Mouse (Mus musculus): Measurements from ENCODE around the gene Medag. TPM values are rescaled to one million over a fixed set of nuclear protein-coding genes. Genes with fewer than 3 reads are reported as not detected.
A peak's percentile ranks its signal among the peaks of the same experiment; 100 is the strongest.

Gene Medag
- polyA plus RNA-seq, 1 experiment from 2014 or later, result 0.49 TPM

DNA sequence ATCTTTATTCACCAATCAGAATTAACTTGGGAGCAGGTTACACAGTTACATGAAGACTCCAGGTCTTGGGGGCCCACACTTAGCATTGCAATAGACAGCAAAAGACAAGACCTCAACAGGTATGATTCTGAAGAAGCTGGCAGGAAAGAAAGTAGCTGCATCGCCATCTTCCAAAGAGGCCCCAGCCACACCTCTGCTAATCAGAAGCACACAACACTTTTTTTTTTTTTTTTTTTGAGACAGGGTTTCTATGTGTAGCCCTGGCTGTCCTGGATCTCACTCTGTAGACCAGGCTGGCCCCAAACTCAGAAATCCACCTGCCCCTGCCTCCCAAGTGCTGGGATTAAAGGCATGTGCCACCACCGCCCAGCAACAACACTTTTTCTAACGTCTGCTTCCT is 15.0 kb downstream of the Medag start:
- Histone ChIP-seq H3K4me2 (replicated peaks; ENCODE audit: low read depth, low read length) (no peak overlapping the region), H3K27me3 (ENCODE audit: insufficient read depth, low read length) (no peaks in the 10 kb centered on the region), H3K4me1 (ENCODE audit: insufficient read depth, low read length) (peaks cover 13% of the 10 kb centered on the region; the same call in 1 of the 2 replicates), H3K27ac (ENCODE audit: low read length) (no peak overlapping the region), H3K9ac (replicated peaks; ENCODE audit: low read length) (no peak overlapping the region), H3K9me3 (ENCODE audit: low read length) (no peaks in the 10 kb centered on the region), H3K4me3 (ENCODE audit: low read length) (no peak overlapping the region), H3K36me3 (ENCODE audit: insufficient read depth, low read length) (no peaks in the 10 kb centered on the region)
- no peak for ATAC-seq (ENCODE audit: low FRiP score, low TSS enrichment)
- WGBS, result 92% methylated on average over 3 of the region's 3 CpGs

DNA sequence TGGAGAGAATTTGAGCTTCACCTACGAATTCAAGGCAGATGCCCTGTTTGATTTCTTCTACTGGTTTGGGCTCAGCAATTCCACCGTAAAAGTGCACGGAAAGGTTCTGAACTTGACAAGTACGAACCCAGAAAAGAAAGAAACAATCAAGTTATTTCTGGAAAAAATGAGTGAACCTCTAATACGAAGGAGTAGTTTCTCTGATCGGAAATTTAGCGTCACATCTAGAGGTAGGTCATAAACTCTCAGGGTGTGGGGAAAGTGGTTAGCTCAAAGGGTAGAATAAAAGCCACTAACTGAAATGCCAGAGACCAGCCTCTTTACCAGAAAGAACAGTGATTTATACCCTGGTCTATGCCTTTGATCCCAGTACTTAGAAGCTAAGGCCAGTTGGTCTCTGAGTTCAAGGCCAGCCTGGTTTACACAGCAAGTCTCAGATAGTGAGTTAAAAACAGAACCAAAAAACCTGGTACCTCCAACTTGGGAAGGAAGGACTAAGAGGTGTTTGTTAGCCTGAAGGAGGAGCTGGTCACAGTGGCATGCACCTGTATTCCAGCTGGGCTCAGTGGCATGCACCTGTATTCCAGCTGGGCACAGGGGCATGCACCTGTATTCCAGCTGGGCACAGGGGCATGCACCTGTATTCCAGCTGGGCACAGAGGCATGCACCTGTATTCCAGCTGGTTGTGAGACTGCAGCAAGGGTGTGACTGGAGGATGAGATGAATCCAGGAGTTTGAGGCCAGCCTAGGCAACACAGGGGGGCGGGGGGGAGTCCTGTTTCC is 15.9 kb downstream of the Medag start:
- Histone ChIP-seq H3K27ac (ENCODE audit: low read length) (no peak overlapping the region), H3K27me3 (ENCODE audit: insufficient read depth, low read length) (no peaks in the 10 kb centered on the region), H3K4me3 (ENCODE audit: low read length) (no peak overlapping the region), H3K4me2 (replicated peaks; ENCODE audit: low read depth, low read length) (no peak overlapping the region), H3K4me1 (ENCODE audit: insufficient read depth, low read length) (peaks cover 13% of the 10 kb centered on the region; the same call in 1 of the 2 replicates), H3K36me3 (ENCODE audit: insufficient read depth, low read length) (no peaks in the 10 kb centered on the region), H3K9ac (replicated peaks; ENCODE audit: low read length) (no peak overlapping the region), H3K9me3 (ENCODE audit: low read length) (no peaks in the 10 kb centered on the region)
- WGBS, result 91% methylated on average over 8 of the region's 8 CpGs
- no peak for ATAC-seq (ENCODE audit: low FRiP score, low TSS enrichment)

DNA sequence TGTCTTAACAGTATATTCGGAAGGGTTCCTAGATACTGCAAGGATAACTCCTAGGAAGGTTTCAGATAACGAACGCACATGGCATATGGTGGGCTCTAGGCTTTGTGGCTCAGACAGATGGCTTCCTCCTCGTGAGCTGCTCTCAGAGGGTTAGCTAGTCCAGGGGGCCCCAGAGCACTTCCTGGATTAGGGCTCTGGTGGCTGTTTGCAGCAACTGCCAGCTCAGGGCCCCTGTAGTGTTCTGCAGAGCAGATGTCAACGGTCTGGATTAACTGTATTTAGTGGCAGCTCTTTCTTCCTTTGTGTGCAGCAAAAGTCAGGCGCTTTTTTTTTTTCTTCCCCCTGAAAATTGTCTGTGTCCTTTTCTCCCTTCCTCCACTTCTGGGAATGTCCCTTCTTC is 16.8 kb downstream of the Medag start:
- Histone ChIP-seq H3K27me3 (ENCODE audit: insufficient read depth, low read length) (no peaks in the 10 kb centered on the region), H3K4me1 (ENCODE audit: insufficient read depth, low read length) (peaks cover 13% of the 10 kb centered on the region; the same call in 1 of the 2 replicates), H3K9me3 (ENCODE audit: low read length) (no peaks in the 10 kb centered on the region), H3K27ac (ENCODE audit: low read length) (peak overlapping the region; percentile 39; the same call in 1 of the 2 replicates), H3K9ac (replicated peaks; ENCODE audit: low read length) (no peak overlapping the region), H3K4me3 (ENCODE audit: low read length) (no peak overlapping the region), H3K4me2 (replicated peaks; ENCODE audit: low read depth, low read length) (0 out of 2 replicates have a peak overlapping the region, but pooled peaks have one; percentile 1), H3K36me3 (ENCODE audit: insufficient read depth, low read length) (no peaks in the 10 kb centered on the region)
- ATAC-seq (ENCODE audit: low FRiP score, low TSS enrichment), result peak; percentile 51; the same call in 1 of the 2 replicates
- WGBS, result 10% methylated on average over 6 of the region's 6 CpGs

DNA sequence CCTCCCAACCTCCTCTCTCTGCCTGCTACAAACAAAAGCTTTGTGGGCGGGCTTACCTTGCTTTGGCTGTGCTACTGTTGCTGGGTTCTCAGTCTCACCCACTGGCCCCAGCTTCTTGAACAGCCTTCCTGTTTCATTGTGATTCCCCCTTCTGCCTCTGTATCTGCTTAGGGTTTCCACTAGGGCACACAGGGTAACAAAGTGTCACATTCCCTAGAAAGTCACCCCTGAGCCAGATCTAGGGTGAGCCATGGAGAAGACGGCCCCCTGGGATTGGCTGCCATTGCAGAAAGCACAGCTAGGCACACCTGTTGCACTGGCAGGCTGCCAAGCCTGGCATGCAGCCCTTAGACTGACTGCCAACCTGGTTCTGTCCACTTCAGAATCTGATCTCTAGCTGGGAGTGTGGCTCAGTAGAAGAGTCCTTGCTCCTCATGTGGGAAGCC is 17.3 kb downstream of the Medag start:
- ATAC-seq (ENCODE audit: low FRiP score, low TSS enrichment), result peak; percentile 59
- whole genome bisulfite sequencing, result 58% methylated on average over 2 of the region's 2 CpGs
- H3K9ac ChIP-seq (replicated peaks; ENCODE audit: low read length), result no peak overlapping the region
- H3K27me3 ChIP-seq (ENCODE audit: insufficient read depth, low read length), result no peaks in the 10 kb centered on the region
- H3K4me1 ChIP-seq (ENCODE audit: insufficient read depth, low read length), result peaks cover 13% of the 10 kb centered on the region; the same call in 1 of the 2 replicates
- H3K9me3 ChIP-seq (ENCODE audit: low read length), result no peaks in the 10 kb centered on the region
- no peaks in the 10 kb centered on the region for H3K36me3 ChIP-seq (ENCODE audit: insufficient read depth, low read length)
- H3K4me3 ChIP-seq (ENCODE audit: low read length), result no peak overlapping the region
- H3K4me2 ChIP-seq (replicated peaks; ENCODE audit: low read depth, low read length), result no peak overlapping the region
- H3K27ac ChIP-seq (ENCODE audit: low read length), result peak overlapping the region; percentile 39; the same call in 1 of the 2 replicates

DNA sequence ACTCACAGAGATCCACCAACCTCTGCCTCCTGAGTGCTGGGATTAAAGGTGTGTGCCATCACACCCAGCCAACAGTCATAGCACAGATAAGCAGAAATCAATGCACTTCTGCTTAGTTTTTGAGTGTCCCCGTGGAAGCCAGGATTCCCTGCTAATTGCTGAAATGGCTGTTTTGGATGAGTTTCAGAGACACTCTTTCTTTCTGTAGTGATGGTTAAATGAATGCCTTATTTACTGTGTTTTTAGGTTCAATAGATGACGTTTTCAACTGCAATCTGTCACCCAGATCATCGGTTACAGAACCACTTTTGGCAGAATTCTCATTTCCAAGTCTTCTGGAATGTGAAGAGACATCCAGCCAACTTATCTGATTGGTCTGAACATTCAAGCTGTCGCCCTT is 18.0 kb downstream of the Medag start:
- no peak overlapping the region for H3K4me3 ChIP-seq (ENCODE audit: low read length)
- no peak overlapping the region for H3K27ac ChIP-seq (ENCODE audit: low read length)
- H3K9me3 ChIP-seq (ENCODE audit: low read length), result no peaks in the 10 kb centered on the region
- WGBS, result 84% methylated on average over 4 of the region's 4 CpGs
- H3K36me3 ChIP-seq (ENCODE audit: insufficient read depth, low read length), result no peaks in the 10 kb centered on the region
- H3K9ac ChIP-seq (replicated peaks; ENCODE audit: low read length), result no peak overlapping the region
- H3K4me1 ChIP-seq (ENCODE audit: insufficient read depth, low read length), result peaks cover 13% of the 10 kb centered on the region; the same call in 1 of the 2 replicates
- H3K27me3 ChIP-seq (ENCODE audit: insufficient read depth, low read length), result no peaks in the 10 kb centered on the region
- no peak for ATAC-seq (ENCODE audit: low FRiP score, low TSS enrichment)
- no peak overlapping the region for H3K4me2 ChIP-seq (replicated peaks; ENCODE audit: low read depth, low read length)

DNA sequence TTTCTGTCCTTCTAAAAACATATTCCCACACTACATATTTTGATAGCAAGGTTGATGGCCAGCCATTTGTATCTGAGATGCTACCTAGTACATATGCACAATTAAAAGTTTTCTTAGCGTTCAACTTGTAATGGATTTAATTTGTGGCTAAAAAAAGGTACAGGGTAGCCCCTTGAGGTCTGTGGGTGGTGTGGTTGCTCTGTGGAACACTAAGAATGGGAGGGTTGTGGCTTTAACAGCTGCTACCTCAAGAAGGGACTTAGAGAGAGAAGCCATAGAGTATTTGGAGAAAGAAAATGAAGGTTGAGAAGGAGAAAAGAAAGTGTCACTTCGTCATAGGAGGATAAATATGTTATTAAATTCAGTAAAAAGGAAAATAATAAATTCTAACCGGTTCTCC is 19.4 kb downstream of the Medag start:
- no peak overlapping the region for H3K9ac ChIP-seq (replicated peaks; ENCODE audit: low read length)
- H3K4me1 ChIP-seq (ENCODE audit: insufficient read depth, low read length), result peaks cover 13% of the 10 kb centered on the region; the same call in 1 of the 2 replicates
- 89% methylated on average over 3 of the region's 3 CpGs for WGBS
- no peaks in the 10 kb centered on the region for H3K9me3 ChIP-seq (ENCODE audit: low read length)
- no peaks in the 10 kb centered on the region for H3K36me3 ChIP-seq (ENCODE audit: insufficient read depth, low read length)
- no peak overlapping the region for H3K4me3 ChIP-seq (ENCODE audit: low read length)
- no peak overlapping the region for H3K4me2 ChIP-seq (replicated peaks; ENCODE audit: low read depth, low read length)
- H3K27me3 ChIP-seq (ENCODE audit: insufficient read depth, low read length), result no peaks in the 10 kb centered on the region
- ATAC-seq (ENCODE audit: low FRiP score, low TSS enrichment), result no peak
- H3K27ac ChIP-seq (ENCODE audit: low read length), result no peak overlapping the region

DNA sequence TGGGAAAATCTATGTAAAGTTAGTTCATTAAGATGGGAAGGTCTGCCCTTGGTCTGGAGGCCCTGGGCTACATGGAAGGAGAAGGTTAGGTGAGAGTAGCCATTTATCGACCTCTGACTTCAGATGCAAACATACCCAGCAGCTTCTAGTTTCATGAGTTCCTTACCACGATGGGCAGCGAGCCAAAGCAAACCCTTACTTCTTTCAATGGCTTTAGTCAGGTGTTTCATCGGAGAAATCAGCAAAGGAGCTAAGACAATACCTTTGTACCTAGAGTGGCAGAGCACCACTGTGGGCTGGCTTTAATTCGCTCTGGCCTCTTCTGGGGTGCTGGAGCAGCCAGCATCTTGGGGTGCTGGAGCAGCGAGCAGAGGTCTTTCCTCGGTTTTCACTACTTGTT is 22.1 kb downstream of the Medag start:
- no peak for ATAC-seq (ENCODE audit: low FRiP score, low TSS enrichment)
- no peaks in the 10 kb centered on the region for H3K27me3 ChIP-seq (ENCODE audit: insufficient read depth, low read length)
- no peaks in the 10 kb centered on the region for H3K9me3 ChIP-seq (ENCODE audit: low read length)
- 60% methylated on average over 7 of the region's 7 CpGs for WGBS
- H3K4me1 ChIP-seq (ENCODE audit: insufficient read depth, low read length), result peaks cover 6% of the 10 kb centered on the region; the same call in 1 of the 2 replicates
- no peak overlapping the region for H3K4me2 ChIP-seq (replicated peaks; ENCODE audit: low read depth, low read length)
- H3K9ac ChIP-seq (replicated peaks; ENCODE audit: low read length), result no peak overlapping the region
- no peaks in the 10 kb centered on the region for H3K36me3 ChIP-seq (ENCODE audit: insufficient read depth, low read length)
- 0 out of 2 replicates have a peak overlapping the region, but pooled peaks have one; percentile 43 for H3K27ac ChIP-seq (ENCODE audit: low read length)
- no peak overlapping the region for H3K4me3 ChIP-seq (ENCODE audit: low read length)

DNA sequence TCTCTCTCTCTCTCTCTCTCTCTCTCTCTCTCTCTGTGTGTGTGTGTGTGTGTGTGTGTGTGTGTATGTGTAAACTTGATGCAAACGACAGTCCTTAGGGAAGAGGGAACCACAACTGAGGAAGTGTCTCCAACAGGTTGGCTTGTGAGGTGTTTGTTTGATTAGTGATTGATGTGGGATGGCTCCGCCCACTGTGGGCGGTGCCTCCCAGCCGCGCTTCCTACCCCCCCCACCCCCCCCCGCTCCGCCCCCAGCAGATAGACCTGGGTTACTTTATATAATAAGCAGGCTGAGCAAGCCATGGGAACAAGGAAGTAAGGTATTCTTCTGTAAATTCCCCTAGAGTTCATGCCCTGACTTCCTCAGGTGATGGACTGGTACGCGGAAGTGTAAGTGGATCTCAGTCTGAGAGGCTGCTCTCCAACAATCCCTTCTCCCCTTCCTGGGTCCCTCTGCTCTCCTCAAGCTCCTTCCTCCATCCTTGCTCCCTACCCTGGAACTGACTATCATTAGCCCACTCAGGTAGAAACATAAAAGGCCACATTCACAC is 22.7 kb downstream of the Medag start:
- H3K4me3 ChIP-seq (ENCODE audit: low read length), result no peak overlapping the region
- no peak overlapping the region for H3K4me2 ChIP-seq (replicated peaks; ENCODE audit: low read depth, low read length)
- no peaks in the 10 kb centered on the region for H3K36me3 ChIP-seq (ENCODE audit: insufficient read depth, low read length)
- H3K9ac ChIP-seq (replicated peaks; ENCODE audit: low read length), result no peak overlapping the region
- 23% methylated on average over 9 of the region's 9 CpGs for WGBS
- no peak overlapping the region for H3K27ac ChIP-seq (ENCODE audit: low read length)
- peaks cover 2% of the 10 kb centered on the region; the same call in 1 of the 2 replicates for H3K4me1 ChIP-seq (ENCODE audit: insufficient read depth, low read length)
- no peaks in the 10 kb centered on the region for H3K27me3 ChIP-seq (ENCODE audit: insufficient read depth, low read length)
- no peaks in the 10 kb centered on the region for H3K9me3 ChIP-seq (ENCODE audit: low read length)
- no peak for ATAC-seq (ENCODE audit: low FRiP score, low TSS enrichment)

DNA sequence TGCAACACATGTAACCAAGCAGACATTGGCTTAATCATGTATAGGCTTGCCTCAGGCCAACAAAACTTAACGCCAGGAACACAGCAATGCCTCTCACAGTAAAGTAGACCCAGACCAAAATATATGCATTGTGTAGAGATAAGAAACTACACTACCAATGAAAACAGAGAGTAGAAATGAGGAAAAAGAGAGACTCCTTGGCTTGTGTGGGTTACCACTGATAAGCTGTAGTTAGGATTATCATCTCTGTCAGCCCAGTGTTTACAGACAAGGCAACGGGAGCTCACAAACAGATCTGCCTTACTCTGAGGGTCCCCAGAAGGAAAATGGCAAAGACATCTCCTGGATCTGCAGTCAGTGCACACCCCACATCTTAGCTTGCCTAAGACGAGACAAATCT is 25.0 kb downstream of the Medag start:
- no peaks in the 10 kb centered on the region for H3K36me3 ChIP-seq (ENCODE audit: insufficient read depth, low read length)
- peaks cover 14% of the 10 kb centered on the region for H3K4me1 ChIP-seq (ENCODE audit: insufficient read depth, low read length)
- H3K4me2 ChIP-seq (replicated peaks; ENCODE audit: low read depth, low read length), result no peak overlapping the region
- 0 out of 2 replicates have a peak, but pooled peaks cover 2% of the 10 kb centered on the region for H3K27me3 ChIP-seq (ENCODE audit: insufficient read depth, low read length)
- no peaks in the 10 kb centered on the region for H3K9me3 ChIP-seq (ENCODE audit: low read length)
- no peak overlapping the region for H3K4me3 ChIP-seq (ENCODE audit: low read length)
- no peak for ATAC-seq (ENCODE audit: low FRiP score, low TSS enrichment)
- no peak overlapping the region for H3K9ac ChIP-seq (replicated peaks; ENCODE audit: low read length)
- 82% methylated on average over 3 of the region's 3 CpGs for WGBS
- no peak overlapping the region for H3K27ac ChIP-seq (ENCODE audit: low read length)

DNA sequence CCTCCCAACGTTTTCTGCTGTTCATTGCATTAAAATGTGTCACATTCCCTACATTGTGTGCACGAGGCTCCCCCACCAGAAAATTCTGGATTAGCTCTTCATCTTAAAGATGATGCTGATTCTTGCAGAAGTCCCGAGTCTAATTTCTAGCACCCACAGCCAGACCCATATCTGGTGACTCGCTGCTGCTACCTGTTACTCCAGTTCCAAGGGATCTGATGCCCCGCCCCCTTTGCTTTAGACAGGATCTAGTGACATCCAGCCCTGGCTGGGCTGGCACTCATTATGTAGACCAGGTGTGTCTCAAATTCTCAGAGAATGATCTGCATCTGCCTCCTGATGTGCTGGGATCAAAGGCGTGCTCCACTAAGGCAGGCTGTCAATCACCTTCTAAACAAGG is 25.6 kb downstream of the Medag start:
- no peak for ATAC-seq (ENCODE audit: low FRiP score, low TSS enrichment)
- 74% methylated on average over 6 of the region's 6 CpGs for WGBS

More for the DNA sequence above, 25.6 kb downstream of the Medag start:
- Histone ChIP-seq H3K27ac (ENCODE audit: low read length) (no peak overlapping the region), H3K9ac (replicated peaks; ENCODE audit: low read length) (no peak overlapping the region), H3K4me1 (ENCODE audit: insufficient read depth, low read length) (peaks cover 14% of the 10 kb centered on the region), H3K4me3 (ENCODE audit: low read length) (no peak overlapping the region), H3K4me2 (replicated peaks; ENCODE audit: low read depth, low read length) (no peak overlapping the region), H3K27me3 (ENCODE audit: insufficient read depth, low read length) (0 out of 2 replicates have a peak, but pooled peaks cover 2% of the 10 kb centered on the region), H3K36me3 (ENCODE audit: insufficient read depth, low read length) (no peaks in the 10 kb centered on the region), H3K9me3 (ENCODE audit: low read length) (no peaks in the 10 kb centered on the region)

All from kidney, embryonic 16.5 days (tissue).